Mouse (Mus musculus) limb, embryonic 10.5 days (tissue): ENCODE measurements at regions not wholly inside any gene's neighbourhood (a gene's known extent, or its start where the extent isn't known, plus 50 kb on each side); places are given as distances from the start of the nearest gene placed in this dataset.
A peak's percentile ranks its signal among the peaks of the same experiment; 100 is the strongest.

ENCODE experiments used
- DNase-seq: peaks from one replicate; pipeline ENCODE4 v3.0.0-alpha.2; 2017; ENCODE audit warnings: low spot score
- H3K27ac ChIP-seq: fragments of 300-500 bp; sonication (generic); 2 replicates; pipeline ENCODE4 v1.5.1; 2016; ENCODE audit warnings: mild to moderate bottlenecking
- H3K27me3 ChIP-seq: fragments of 300-500 bp; sonication (generic); 2 replicates; pipeline ENCODE4 v1.6.1; 2016; ENCODE audit warnings: low read depth, mild to moderate bottlenecking; ENCODE audit not compliant: poor library complexity, severe bottlenecking
- H3K36me3 ChIP-seq: fragments of 300-500 bp; sonication (generic); 2 replicates; pipeline ENCODE4 v1.6.1; 2016; ENCODE audit warnings: mild to moderate bottlenecking, moderate library complexity
- H3K4me1 ChIP-seq: fragments of 300-500 bp; sonication (generic); 2 replicates; pipeline ENCODE4 v1.6.1; 2016
- H3K4me3 ChIP-seq: fragments of 300-500 bp; sonication (generic); 2 replicates; pipeline ENCODE4 v1.5.1; 2016; ENCODE audit warnings: mild to moderate bottlenecking, moderate library complexity
- H3K9me3 ChIP-seq: fragments of 300-500 bp; sonication (generic); replicated peaks from 2 replicates; pipeline ENCODE4 v1.6.1; 2016; ENCODE audit warnings: mild to moderate bottlenecking
- WGBS: fragments of 180-500 bp; shearing (Covaris S2); methylation state at CpG from one replicate; pipeline ENCODE4 v1.1.7; 2016; 5-methylcytosine and 5-hydroxymethylcytosine counted together

GRCm38 (mm10) chr8:44708659-44709170 lies 226.5 kb upstream of the Fat1 start:
- 23% methylated on average over 7 of the region's 7 CpGs for WGBS
- H3K36me3 ChIP-seq = no peaks in the 10 kb centered on the region
- H3K4me3 ChIP-seq = 0 out of 2 replicates have a peak overlapping the region, but pooled peaks have one; percentile 6
- no peaks in the 10 kb centered on the region for H3K27me3 ChIP-seq
- DNase-seq = no peak
- no peaks in the 10 kb centered on the region for H3K9me3 ChIP-seq
- H3K4me1 ChIP-seq = peaks cover 25% of the 10 kb centered on the region
- H3K27ac ChIP-seq = no peak overlapping the region

DNA sequence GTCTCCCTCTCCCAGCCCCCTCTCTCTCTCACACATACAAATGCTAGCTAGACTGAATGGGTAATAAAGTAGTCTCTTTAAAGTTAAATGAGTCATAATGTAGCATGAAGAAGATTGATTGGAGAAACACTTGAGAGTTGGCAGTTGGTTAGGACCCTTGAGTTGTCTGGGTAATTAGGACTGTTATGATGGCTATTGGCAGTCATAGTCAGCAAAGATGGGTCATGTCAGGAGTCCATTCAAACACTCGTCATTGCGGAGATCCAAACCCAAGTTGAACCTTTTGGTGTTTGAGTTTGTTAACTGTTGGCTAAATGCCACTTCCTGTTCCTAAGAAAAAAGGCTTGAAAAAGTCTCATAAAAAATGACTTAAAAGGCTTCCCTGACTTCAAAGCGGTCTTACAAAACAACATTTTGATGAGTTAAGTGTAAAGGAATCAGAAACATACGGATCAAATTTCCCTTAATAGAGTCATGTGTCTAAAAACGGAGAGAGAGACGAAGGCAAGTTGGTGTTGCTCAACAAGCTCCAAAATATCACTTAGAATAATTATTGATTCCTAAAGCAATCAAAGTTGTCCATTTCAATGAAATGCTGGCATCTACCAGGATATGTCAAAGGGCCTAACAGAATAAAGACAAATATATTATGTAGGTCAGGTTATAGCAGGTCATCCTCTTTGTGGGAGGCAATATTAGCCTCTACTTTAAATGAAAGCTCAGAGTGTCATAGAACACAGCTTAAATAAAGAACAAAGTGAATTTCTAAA lies 225.9 kb upstream of the Fat1 start:
- 22% methylated on average over 6 of the region's 6 CpGs for WGBS
- Histone ChIP-seq H3K4me3 (no peak overlapping the region), H3K4me1 (peaks cover 25% of the 10 kb centered on the region), H3K27me3 (no peaks in the 10 kb centered on the region), H3K9me3 (no peaks in the 10 kb centered on the region), H3K36me3 (no peaks in the 10 kb centered on the region), H3K27ac (no peak overlapping the region)
- no peak for DNase-seq

- Histone ChIP-seq H3K27me3 (no peaks in the 10 kb centered on the region), H3K27ac (no peak overlapping the region), H3K9me3 (no peaks in the 10 kb centered on the region), H3K36me3 (no peaks in the 10 kb centered on the region), H3K4me1 (peaks cover 20% of the 10 kb centered on the region), H3K4me3 (no peak overlapping the region)
- WGBS = 84% methylated on average over 10 of the region's 10 CpGs
- no peak for DNase-seq
Observed at GRCm38 (mm10) chr8:44734577-44734976, 200.7 kb upstream of the Fat1 start.

DNA sequence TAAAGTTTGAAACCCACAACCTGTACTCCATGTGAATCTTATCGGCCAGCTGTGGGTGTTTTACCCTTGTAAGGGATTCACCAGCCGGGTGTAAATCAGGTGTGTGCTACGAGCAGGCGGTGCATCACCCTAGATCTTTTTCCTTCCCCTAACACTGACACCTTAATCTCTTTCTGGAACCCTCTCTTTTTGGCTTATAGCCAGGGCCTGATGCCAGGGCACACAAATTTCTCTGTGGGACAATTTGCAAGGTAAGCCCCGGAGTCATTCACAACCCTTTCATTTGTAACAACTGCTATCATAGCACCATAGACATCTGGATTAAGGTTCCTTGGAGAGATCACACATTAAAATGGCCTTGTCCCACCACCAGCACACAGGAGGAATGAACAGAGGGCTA lies 199.4 kb upstream of the Fat1 start:
- peaks cover 20% of the 10 kb centered on the region for H3K4me1 ChIP-seq
- no peaks in the 10 kb centered on the region for H3K9me3 ChIP-seq
- H3K36me3 ChIP-seq = no peaks in the 10 kb centered on the region
- H3K4me3 ChIP-seq = no peak overlapping the region
- no peaks in the 10 kb centered on the region for H3K27me3 ChIP-seq
- WGBS = 90% methylated on average over 5 of the region's 5 CpGs
- no peak for DNase-seq
- no peak overlapping the region for H3K27ac ChIP-seq

- WGBS = 91% methylated on average over 2 of the region's 2 CpGs
- H3K9me3 ChIP-seq = no peaks in the 10 kb centered on the region
- no peaks in the 10 kb centered on the region for H3K27me3 ChIP-seq
- no peaks in the 10 kb centered on the region for H3K36me3 ChIP-seq
- H3K4me3 ChIP-seq = no peak overlapping the region
- H3K27ac ChIP-seq = no peak overlapping the region
- no peaks in the 10 kb centered on the region for H3K4me1 ChIP-seq
- DNase-seq = no peak
Observed at GRCm38 (mm10) chr8:44743353-44743752, 191.9 kb upstream of the Fat1 start.

- WGBS = 85% methylated on average over 12 of the region's 12 CpGs
- Histone ChIP-seq H3K4me1 (no peaks in the 10 kb centered on the region), H3K36me3 (no peaks in the 10 kb centered on the region)
Observed at GRCm38 (mm10) chr8:44744991-44745658, 190.1 kb upstream of the Fat1 start.

GRCm38 (mm10) chr8:44758727-44759126 lies 176.5 kb upstream of the Fat1 start:
- WGBS = 79% methylated on average over 6 of the region's 6 CpGs
- H3K27ac ChIP-seq = no peak overlapping the region

More at GRCm38 (mm10) chr8:44744991-44745658, 190.1 kb upstream of the Fat1 start:
- no peak overlapping the region for H3K4me3 ChIP-seq
- DNase-seq = no peak
- H3K9me3 ChIP-seq = no peaks in the 10 kb centered on the region
- no peaks in the 10 kb centered on the region for H3K27me3 ChIP-seq
- H3K27ac ChIP-seq = no peak overlapping the region

DNA sequence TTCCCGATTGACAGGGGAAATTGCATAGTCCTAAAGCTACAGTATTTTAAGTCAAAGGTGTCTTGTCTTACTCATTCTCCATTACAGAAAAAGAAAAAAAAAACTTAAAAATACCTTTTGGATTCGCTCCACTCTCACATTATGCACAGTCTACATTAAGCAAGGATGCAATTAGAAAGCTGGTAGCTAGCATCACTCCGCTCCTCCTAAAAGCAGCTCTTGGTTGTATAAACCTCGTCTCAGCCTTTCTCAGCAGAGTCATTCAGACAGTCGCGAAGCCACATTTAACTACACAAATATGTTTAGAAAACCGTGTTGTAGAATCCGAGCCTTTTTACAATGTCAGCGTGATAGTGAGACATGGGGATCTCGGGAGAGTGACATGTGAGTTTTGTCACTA lies 172.5 kb upstream of the Fat1 start:
- no peak overlapping the region for H3K4me3 ChIP-seq
- no peak overlapping the region for H3K27ac ChIP-seq
- no peaks in the 10 kb centered on the region for H3K36me3 ChIP-seq
- no peak for DNase-seq
- no peaks in the 10 kb centered on the region for H3K27me3 ChIP-seq
- WGBS = 94% methylated on average over 10 of the region's 10 CpGs
- H3K4me1 ChIP-seq = peaks cover 6% of the 10 kb centered on the region; the same call in 1 of the 2 replicates
- H3K9me3 ChIP-seq = no peaks in the 10 kb centered on the region

More at GRCm38 (mm10) chr8:44758727-44759126, 176.5 kb upstream of the Fat1 start:
- DNase-seq = no peak
- Histone ChIP-seq H3K36me3 (no peaks in the 10 kb centered on the region), H3K27me3 (no peaks in the 10 kb centered on the region), H3K4me1 (no peaks in the 10 kb centered on the region), H3K9me3 (no peaks in the 10 kb centered on the region), H3K4me3 (no peak overlapping the region)

DNA sequence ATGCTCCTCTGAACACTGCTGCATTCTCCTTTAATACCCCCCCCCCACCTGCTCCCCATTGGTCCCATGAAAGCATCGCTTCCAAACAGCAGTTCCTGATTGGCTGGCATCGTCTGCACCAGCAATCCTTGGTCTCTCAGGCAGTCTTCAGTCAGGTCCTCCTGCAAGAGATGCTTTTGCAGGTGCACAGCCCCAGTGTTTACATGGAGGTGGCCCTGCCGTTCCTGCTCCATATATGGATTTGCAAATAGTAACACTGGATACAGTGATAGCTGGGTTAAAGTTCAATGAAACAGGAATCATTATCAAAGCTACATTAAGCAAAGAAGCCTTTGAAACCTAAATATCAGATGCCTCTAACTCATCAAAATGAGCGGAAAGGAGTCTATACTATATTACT lies 170.1 kb upstream of the Fat1 start:
- no peaks in the 10 kb centered on the region for H3K36me3 ChIP-seq
- H3K4me1 ChIP-seq = peaks cover 6% of the 10 kb centered on the region; the same call in 1 of the 2 replicates
- no peak overlapping the region for H3K4me3 ChIP-seq
- H3K9me3 ChIP-seq = no peaks in the 10 kb centered on the region
- no peak overlapping the region for H3K27ac ChIP-seq
- WGBS = 80% methylated on average over 4 of the region's 4 CpGs
- no peaks in the 10 kb centered on the region for H3K27me3 ChIP-seq
- DNase-seq = no peak

DNA sequence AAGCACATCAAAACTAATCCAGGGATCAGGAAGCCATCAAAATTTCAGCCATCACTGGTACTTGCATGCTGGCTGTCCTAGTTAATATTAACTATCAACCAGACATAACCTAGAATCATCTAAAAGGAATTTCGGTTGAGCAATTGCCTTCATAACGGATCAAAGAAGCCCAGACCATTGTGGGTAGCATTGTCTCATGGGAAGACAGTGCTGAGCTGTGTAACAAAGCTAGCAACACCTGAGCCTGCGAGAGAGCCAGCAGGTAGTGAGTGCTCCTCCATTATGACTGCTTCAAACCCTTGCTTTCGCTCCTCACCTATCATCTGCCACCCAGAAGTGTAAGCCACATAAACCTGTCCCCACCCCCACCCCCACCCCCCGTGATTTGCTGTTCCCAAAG lies 169.6 kb upstream of the Fat1 start:
- Histone ChIP-seq H3K4me3 (no peak overlapping the region), H3K4me1 (peaks cover 6% of the 10 kb centered on the region; the same call in 1 of the 2 replicates), H3K27me3 (no peaks in the 10 kb centered on the region), H3K9me3 (no peaks in the 10 kb centered on the region), H3K27ac (no peak overlapping the region), H3K36me3 (no peaks in the 10 kb centered on the region)
- no peak for DNase-seq
- WGBS = 75% methylated on average over 5 of the region's 5 CpGs

- 64% methylated on average over 12 of the region's 12 CpGs for WGBS
Observed at GRCm38 (mm10) chr8:44766111-44766873, 169.0 kb upstream of the Fat1 start.

GRCm38 (mm10) chr8:44767271-44767670 lies 168.0 kb upstream of the Fat1 start:
- H3K4me3 ChIP-seq = no peak overlapping the region

More at GRCm38 (mm10) chr8:44766111-44766873, 169.0 kb upstream of the Fat1 start:
- Histone ChIP-seq H3K4me1 (peaks cover 6% of the 10 kb centered on the region; the same call in 1 of the 2 replicates), H3K27me3 (no peaks in the 10 kb centered on the region), H3K9me3 (no peaks in the 10 kb centered on the region), H3K4me3 (no peak overlapping the region), H3K36me3 (no peaks in the 10 kb centered on the region), H3K27ac (no peak overlapping the region)
- DNase-seq = no peak

More at GRCm38 (mm10) chr8:44767271-44767670, 168.0 kb upstream of the Fat1 start:
- Histone ChIP-seq H3K27me3 (no peaks in the 10 kb centered on the region), H3K36me3 (no peaks in the 10 kb centered on the region), H3K27ac (no peak overlapping the region), H3K4me1 (peaks cover 6% of the 10 kb centered on the region; the same call in 1 of the 2 replicates), H3K9me3 (no peaks in the 10 kb centered on the region)
- no peak for DNase-seq
- WGBS = 86% methylated on average over 4 of the region's 4 CpGs
